Mouse (Mus musculus): Measurements from ENCODE around the gene Actr2. TPM values are rescaled to one million over a fixed set of nuclear protein-coding genes. Genes with fewer than 3 reads are reported as not detected.
A peak's percentile ranks its signal among the peaks of the same experiment; 100 is the strongest.
"Not testable (repeated sequence)": the region's sequence is repeated elsewhere in the genome, so short reads cannot be mapped to it uniquely, and the experiment has no call there.

Actr2 gene
- polyA plus RNA-seq, 1 experiment from 2014 or later = 185 TPM

GRCm38 (mm10) chr11:20052814-20053536 is 59.7 kb downstream of the Actr2 start:
- no peak for DNase-seq (ENCODE audit: low spot score)

GRCm38 (mm10) chr11:20045586-20045985 is 67.1 kb downstream of the Actr2 start:
- no peak for DNase-seq (ENCODE audit: low spot score)

GRCm38 (mm10) chr11:20043256-20043655 is 69.5 kb downstream of the Actr2 start:
- peak; percentile 66 for DNase-seq (ENCODE audit: low spot score)

GRCm38 (mm10) chr11:20042106-20042505 is 70.6 kb downstream of the Actr2 start:
- no peak for DNase-seq (ENCODE audit: low spot score)

- DNase-seq (ENCODE audit: low spot score) = peak; percentile 82
Observed at GRCm38 (mm10) chr11:20041164-20041920, 71.4 kb downstream of the Actr2 start.

- no peak for DNase-seq (ENCODE audit: low spot score)
Observed at GRCm38 (mm10) chr11:20038723-20039122, 74.0 kb downstream of the Actr2 start.

- DNase-seq (ENCODE audit: low spot score) = peak; percentile 32
Observed at GRCm38 (mm10) chr11:20037739-20038138, 75.0 kb downstream of the Actr2 start.

GRCm38 (mm10) chr11:20035972-20036371 is 76.7 kb downstream of the Actr2 start:
- no peak for DNase-seq (ENCODE audit: low spot score)

- DNase-seq (ENCODE audit: low spot score) = peak; percentile 85
Observed at GRCm38 (mm10) chr11:20035343-20035928, 77.3 kb downstream of the Actr2 start.

GRCm38 (mm10) chr11:20034337-20034947 is 78.3 kb downstream of the Actr2 start:
- no peak for DNase-seq (ENCODE audit: low spot score)

GRCm38 (mm10) chr11:20033541-20034160 is 79.1 kb downstream of the Actr2 start:
- no peak for DNase-seq (ENCODE audit: low spot score)

- peak; percentile 63 for DNase-seq (ENCODE audit: low spot score)
Observed at GRCm38 (mm10) chr11:20031536-20031935, 81.2 kb downstream of the Actr2 start.

GRCm38 (mm10) chr11:20030973-20031372 is 81.7 kb downstream of the Actr2 start:
- not testable (repeated sequence) for DNase-seq (ENCODE audit: low spot score)

GRCm38 (mm10) chr11:20029014-20029413 is 83.7 kb downstream of the Actr2 start:
- DNase-seq (ENCODE audit: low spot score) = no peak

GRCm38 (mm10) chr11:20028396-20028795 is 84.3 kb downstream of the Actr2 start:
- no peak for DNase-seq (ENCODE audit: low spot score)

GRCm38 (mm10) chr11:20027719-20028118 is 85.0 kb downstream of the Actr2 start:
- no peak for DNase-seq (ENCODE audit: low spot score)

- no peak for DNase-seq (ENCODE audit: low spot score)
Observed at GRCm38 (mm10) chr11:20025899-20026298, 86.8 kb downstream of the Actr2 start.

GRCm38 (mm10) chr11:20022911-20023482 is 89.7 kb downstream of the Actr2 start:
- DNase-seq (ENCODE audit: low spot score) = no peak

GRCm38 (mm10) chr11:20022462-20022861 is 90.3 kb downstream of the Actr2 start:
- DNase-seq (ENCODE audit: low spot score) = no peak

- no peak for DNase-seq (ENCODE audit: low spot score)
Observed at GRCm38 (mm10) chr11:20020720-20021119, 92.0 kb downstream of the Actr2 start.

GRCm38 (mm10) chr11:20018905-20019304 is 93.8 kb downstream of the Actr2 start:
- no peak for DNase-seq (ENCODE audit: low spot score)

All from thymus, postnatal 0 days (tissue).